Mouse (Mus musculus): ENCODE measurements around the gene Rapsn. TPM values are rescaled to one million over a fixed set of nuclear protein-coding genes. Genes with fewer than 3 reads are reported as not detected.

The Rapsn gene
- total and polyA plus RNA-seq, 3 experiments, result 15.9 to 22.0 (median 16.8) TPM

- no peak overlapping the region for H3K27ac ChIP-seq
- DNase-seq, result no peak
- H3K4me1 ChIP-seq (ENCODE audit: control insufficient read depth, insufficient read depth, low read length), result no peaks in the 10 kb centered on the region
- no peaks in the 10 kb centered on the region for H3K79me2 ChIP-seq (replicated peaks; ENCODE audit: control insufficient read depth, insufficient read depth, low read length)
- 79% methylated on average over 9 of the region's 9 CpGs for WGBS
- intact Hi-C loops (cut with DNase I), result no loop called here
- TF ChIP-seq EP300 (IDR thresholded peaks at IDR 0.05; ENCODE audit: insufficient read depth, low read depth, low read length) (no peak), CTCF (IDR thresholded peaks at IDR 0.05) (no peak), POLR2A (IDR thresholded peaks at IDR 0.05; ENCODE audit: insufficient read depth, low read depth, low read length) (no peak)
- H3K9ac ChIP-seq (ENCODE audit: low read depth, low read length), result no peak overlapping the region
- no peaks in the 10 kb centered on the region for H3K36me3 ChIP-seq (ENCODE audit: control insufficient read depth, insufficient read depth, low read length)
- no peaks in the 10 kb centered on the region for H3K27me3 ChIP-seq (ENCODE audit: control insufficient read depth, insufficient read depth, low read length)
- H3K4me3 ChIP-seq, result no peak overlapping the region
These were observed 52.0 kb downstream of the Rapsn start for GRCm38 (mm10) chr2:91087453-91087852.

DNA sequence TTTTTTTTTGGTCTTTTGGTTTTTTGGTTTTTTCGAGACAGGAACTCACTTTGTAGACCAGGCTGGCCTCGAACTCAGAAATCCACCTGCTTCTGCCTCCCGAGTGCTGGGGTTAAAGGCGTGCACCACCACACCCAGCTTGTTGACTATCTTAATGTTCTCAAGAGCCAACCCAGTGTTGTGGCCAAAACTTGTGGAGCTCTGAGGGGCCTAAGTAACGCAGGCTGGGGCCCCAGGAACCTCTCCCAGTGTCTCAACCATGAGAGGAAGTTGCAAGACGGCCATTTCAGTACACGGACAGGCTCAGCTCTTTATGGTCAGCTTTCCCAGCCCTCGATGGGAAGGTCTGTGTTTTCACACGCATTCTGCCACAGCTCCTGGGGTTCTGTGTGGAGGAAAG, 53.6 kb downstream of the Rapsn start:
- H3K27ac ChIP-seq, result no peak overlapping the region
- WGBS, result 75% methylated on average over 9 of the region's 9 CpGs
- no peaks in the 10 kb centered on the region for H3K4me1 ChIP-seq (ENCODE audit: control insufficient read depth, insufficient read depth, low read length)
- H3K4me3 ChIP-seq, result no peak overlapping the region
- no peak for DNase-seq
- no peak overlapping the region for H3K9ac ChIP-seq (ENCODE audit: low read depth, low read length)
- TF ChIP-seq EP300 (IDR thresholded peaks at IDR 0.05; ENCODE audit: insufficient read depth, low read depth, low read length) (no peak), POLR2A (IDR thresholded peaks at IDR 0.05; ENCODE audit: insufficient read depth, low read depth, low read length) (no peak), CTCF (IDR thresholded peaks at IDR 0.05) (no peak)
- H3K27me3 ChIP-seq (ENCODE audit: control insufficient read depth, insufficient read depth, low read length), result no peaks in the 10 kb centered on the region
- H3K79me2 ChIP-seq (replicated peaks; ENCODE audit: control insufficient read depth, insufficient read depth, low read length), result no peaks in the 10 kb centered on the region
- intact Hi-C loops (cut with DNase I), result no loop called here
- no peaks in the 10 kb centered on the region for H3K36me3 ChIP-seq (ENCODE audit: control insufficient read depth, insufficient read depth, low read length)

- intact Hi-C loops (cut with DNase I), result no loop called here
- H3K27me3 ChIP-seq (ENCODE audit: control insufficient read depth, insufficient read depth, low read length), result no peaks in the 10 kb centered on the region
- no peak overlapping the region for H3K9ac ChIP-seq (ENCODE audit: low read depth, low read length)
- H3K36me3 ChIP-seq (ENCODE audit: control insufficient read depth, insufficient read depth, low read length), result no peaks in the 10 kb centered on the region
- no peak overlapping the region for H3K4me3 ChIP-seq
- WGBS, result 48% methylated on average over 6 of the region's 6 CpGs
- no peak for DNase-seq
- H3K4me1 ChIP-seq (ENCODE audit: control insufficient read depth, insufficient read depth, low read length), result no peaks in the 10 kb centered on the region
- no peak for TF ChIP-seq POLR2A (IDR thresholded peaks at IDR 0.05; ENCODE audit: insufficient read depth, low read depth, low read length)
- no peak for TF ChIP-seq CTCF (IDR thresholded peaks at IDR 0.05)
- no peak for TF ChIP-seq EP300 (IDR thresholded peaks at IDR 0.05; ENCODE audit: insufficient read depth, low read depth, low read length)
- H3K79me2 ChIP-seq (replicated peaks; ENCODE audit: control insufficient read depth, insufficient read depth, low read length), result no peaks in the 10 kb centered on the region
- no peak overlapping the region for H3K27ac ChIP-seq
These were observed 54.8 kb downstream of the Rapsn start for GRCm38 (mm10) chr2:91090208-91090607.

DNA sequence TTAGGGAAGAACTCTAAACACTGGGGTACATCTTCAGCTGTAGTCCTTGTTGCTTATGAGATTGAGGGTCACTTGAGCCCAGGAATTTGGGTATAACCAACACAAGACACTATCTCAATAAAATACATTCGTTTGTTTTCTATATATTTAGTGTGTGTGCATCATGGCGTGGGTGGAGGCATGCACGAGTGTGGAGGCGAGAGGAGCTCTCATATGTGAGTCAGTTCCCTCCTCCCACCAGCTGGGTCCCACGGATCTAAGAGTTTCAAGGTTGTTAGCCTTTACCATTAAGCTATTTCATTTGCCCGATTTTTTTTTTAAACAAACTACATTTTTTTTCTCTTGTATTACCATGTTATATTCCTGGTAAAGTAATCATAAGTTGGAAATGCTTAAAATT, 55.4 kb downstream of the Rapsn start:
- no peaks in the 10 kb centered on the region for H3K4me1 ChIP-seq (ENCODE audit: control insufficient read depth, insufficient read depth, low read length)
- intact Hi-C loops (cut with DNase I), result no loop called here
- TF ChIP-seq CTCF (IDR thresholded peaks at IDR 0.05) (no peak), EP300 (IDR thresholded peaks at IDR 0.05; ENCODE audit: insufficient read depth, low read depth, low read length) (no peak), POLR2A (IDR thresholded peaks at IDR 0.05; ENCODE audit: insufficient read depth, low read depth, low read length) (no peak)
- DNase-seq, result no peak
- 75% methylated on average over 6 of the region's 6 CpGs for WGBS
- H3K27ac ChIP-seq, result no peak overlapping the region
- H3K27me3 ChIP-seq (ENCODE audit: control insufficient read depth, insufficient read depth, low read length), result no peaks in the 10 kb centered on the region
- H3K79me2 ChIP-seq (replicated peaks; ENCODE audit: control insufficient read depth, insufficient read depth, low read length), result no peaks in the 10 kb centered on the region
- H3K36me3 ChIP-seq (ENCODE audit: control insufficient read depth, insufficient read depth, low read length), result no peaks in the 10 kb centered on the region
- no peak overlapping the region for H3K9ac ChIP-seq (ENCODE audit: low read depth, low read length)
- H3K4me3 ChIP-seq, result no peak overlapping the region

Other genes starting within 250 kb of the Rapsn start
- gene Mtch2, start 188.5 kb upstream of the Rapsn start, total RNA-seq (2021), result 100 to 1,000 TPM; 171 to 197 TPM
- gene Mtch2, start 188.5 kb upstream of the Rapsn start, polyA plus RNA-seq (2012; rRNA removed), result 137 and 261 TPM in 2 replicates
- 1 to 10 TPM; 4.2 to 4.4 TPM for gene C1qtnf4, start 149.8 kb upstream of the Rapsn start, total RNA-seq (2021)
- gene C1qtnf4, start 149.8 kb upstream of the Rapsn start, polyA plus RNA-seq (2012; rRNA removed), result 6.4 and 8.4 TPM in 2 replicates
- 10 to 100 TPM; 20.6 to 23.4 TPM for gene Kbtbd4, start 130.9 kb upstream of the Rapsn start, total RNA-seq (2021)
- gene Kbtbd4, start 130.9 kb upstream of the Rapsn start, polyA plus RNA-seq (2012; rRNA removed), result 14.0 and 23.3 TPM in 2 replicates
- 100 to 1,000 TPM; 770 to 910 TPM for gene Ndufs3, start 130.8 kb upstream of the Rapsn start, total RNA-seq (2021)
- 596 and 1,142 TPM in 2 replicates for gene Ndufs3, start 130.8 kb upstream of the Rapsn start, polyA plus RNA-seq (2012; rRNA removed)
- gene Celf1, start 95.2 kb upstream of the Rapsn start, total RNA-seq (2021), result 10 to 100 TPM; 69.2 to 77.7 TPM
- gene Celf1, start 95.2 kb upstream of the Rapsn start, polyA plus RNA-seq (2012; rRNA removed), result 39.2 and 74.0 TPM in 2 replicates
- gene Psmc3, start 18.4 kb downstream of the Rapsn start, total RNA-seq (2021), result 100 to 1,000 TPM; 216 to 252 TPM
- 112 and 141 TPM in 2 replicates for gene Psmc3, start 18.4 kb downstream of the Rapsn start, polyA plus RNA-seq (2012; rRNA removed)
- gene Slc39a13, start 34.8 kb downstream of the Rapsn start, total RNA-seq (2021), result 10 to 100 TPM; 21.1 to 22.3 TPM
- 57.3 and 58.6 TPM in 2 replicates for gene Slc39a13, start 34.8 kb downstream of the Rapsn start, polyA plus RNA-seq (2012; rRNA removed)
- 1 to 10 TPM; 3.7 to 6.2 TPM for gene Spi1, start 46.8 kb downstream of the Rapsn start, total RNA-seq (2021)
- 10.2 and 17.2 TPM in 2 replicates for gene Spi1, start 46.8 kb downstream of the Rapsn start, polyA plus RNA-seq (2012; rRNA removed)
- 1,000 to 10,000 TPM; 1,229 to 1,417 TPM for gene Mybpc3, start 82.5 kb downstream of the Rapsn start, total RNA-seq (2021)
- gene Mybpc3, start 82.5 kb downstream of the Rapsn start, polyA plus RNA-seq (2012; rRNA removed), result 1,378 and 1,771 TPM in 2 replicates
- 1 to 10 TPM; 4.7 to 8.5 TPM for gene Madd, start 148.2 kb downstream of the Rapsn start, total RNA-seq (2021)
- gene Madd, start 148.2 kb downstream of the Rapsn start, polyA plus RNA-seq (2012; rRNA removed), result 6.1 and 8.6 TPM in 2 replicates
- gene Nr1h3, start 167.2 kb downstream of the Rapsn start, total RNA-seq (2021), result 10 to 100 TPM; 20.3 to 27.6 TPM
- gene Nr1h3, start 167.2 kb downstream of the Rapsn start, polyA plus RNA-seq (2012; rRNA removed), result 30.6 and 32.9 TPM in 2 replicates
- 10 to 100 TPM; 17.3 to 19.9 TPM for gene Acp2, start 167.3 kb downstream of the Rapsn start, total RNA-seq (2021)
- 15.0 and 20.4 TPM in 2 replicates for gene Acp2, start 167.3 kb downstream of the Rapsn start, polyA plus RNA-seq (2012; rRNA removed)
- gene Ddb2, start 201.4 kb downstream of the Rapsn start, total RNA-seq (2021), result 1 to 10 TPM; 2.7 to 3.2 TPM
- gene Ddb2, start 201.4 kb downstream of the Rapsn start, polyA plus RNA-seq (2012; rRNA removed), result 8.5 and 12.6 TPM in 2 replicates
- 100 to 1,000 TPM; 141 to 157 TPM for gene Pacsin3, start 220.3 kb downstream of the Rapsn start, total RNA-seq (2021)
- 139 and 165 TPM in 2 replicates for gene Pacsin3, start 220.3 kb downstream of the Rapsn start, polyA plus RNA-seq (2012; rRNA removed)
- gene Arfgap2, start 229.4 kb downstream of the Rapsn start, total RNA-seq (2021), result 10 to 100 TPM; 54.7 to 58.2 TPM
- 35.0 and 43.2 TPM in 2 replicates for gene Arfgap2, start 229.4 kb downstream of the Rapsn start, polyA plus RNA-seq (2012; rRNA removed)